Mouse (Mus musculus) B cell, adult 62 days (primary cell): ENCODE results near the gene Ptrhd1. TPM values are rescaled to one million over a fixed set of nuclear protein-coding genes. Genes with fewer than 3 reads are reported as not detected.

Experiments
- total RNA-seq: library from RNA; stranded (reverse); gene quantifications from 4 replicates; pipeline ENCODE4 v1.2.4, GENCODE M21; 2023

Gene Ptrhd1
- total RNA-seq: 5.6 to 6.3 TPM (median 6.0 TPM) in 4 replicates

DNA sequence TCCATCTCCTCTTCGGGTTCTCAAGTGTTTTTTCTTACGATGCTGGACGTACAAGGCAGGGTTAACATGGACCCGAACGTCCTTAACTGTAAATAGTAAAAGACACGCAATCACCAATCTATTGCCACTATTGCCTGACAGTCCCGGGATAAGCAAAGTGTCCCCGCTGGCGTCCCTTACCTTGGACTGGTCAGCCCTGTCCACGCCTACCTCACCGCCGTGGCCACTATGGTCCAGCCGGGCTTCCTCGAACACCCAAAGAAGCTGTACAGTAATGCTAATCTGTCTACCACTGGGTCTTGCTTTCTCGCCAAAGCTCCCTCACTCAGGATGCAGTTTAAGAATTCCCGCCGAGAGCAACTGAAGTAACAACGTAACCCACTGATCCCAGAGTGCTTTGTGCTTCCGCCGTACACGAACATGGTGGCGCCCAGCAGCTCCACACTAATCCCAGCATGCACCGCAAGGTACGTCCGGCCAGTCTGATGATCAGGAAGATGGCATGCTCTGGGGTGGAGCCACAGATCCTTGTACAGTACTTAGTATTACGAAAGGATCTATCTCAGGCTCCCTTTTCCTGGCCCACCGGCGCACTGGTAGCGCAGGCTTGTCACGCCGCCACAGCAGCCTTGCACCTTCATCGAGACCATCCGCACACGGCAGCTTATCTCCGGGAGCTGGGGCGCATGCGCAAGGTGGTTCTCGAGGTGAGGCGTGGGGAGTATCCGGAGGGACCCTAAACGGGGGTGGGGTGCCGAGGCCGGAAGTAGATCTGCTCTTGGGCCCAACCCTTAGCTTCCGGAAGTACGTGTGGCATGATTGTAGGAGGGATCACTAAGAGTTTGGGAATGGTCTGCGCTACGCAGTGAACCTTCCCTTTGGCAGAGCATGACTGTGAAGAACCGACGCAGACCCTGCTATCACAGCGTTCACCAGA, at the start of gene Ptrhd1, which contains the start of gene Cenpo:
Gene Ptrhd1 (plus strand): TSS at position 456 of the 937 bp plus-strand sequence.
Gene Cenpo (minus strand): TSS at position 723 of the 937 bp plus-strand sequence.

Other genes starting within 250 kb of the Ptrhd1 start
- 0.15 to 0.52 TPM in 2 of 4 replicates, not detected in the others for gene Efr3b, start 195.1 kb upstream of the Ptrhd1 start, total RNA-seq
- 13.6 to 21.3 TPM (median 15.5 TPM) in 4 replicates for gene Dnajc27, start 151.4 kb upstream of the Ptrhd1 start, total RNA-seq
- 8.6 to 12.2 TPM (median 9.9 TPM) in 4 replicates for gene Adcy3, start 100.9 kb upstream of the Ptrhd1 start, total RNA-seq
- gene Cenpo, start 267 bp downstream of the Ptrhd1 start, total RNA-seq: 23.5 to 27.6 TPM (median 24.4 TPM) in 4 replicates
- 63.3 to 80.5 TPM (median 70.8 TPM) in 4 replicates for gene Ncoa1, start 243.2 kb downstream of the Ptrhd1 start, total RNA-seq